Mouse (Mus musculus) cerebellum, adult 2 months (tissue): Measurements from ENCODE around the gene Snx8. TPM values are rescaled to one million over a fixed set of nuclear protein-coding genes. Genes with fewer than 3 reads are reported as not detected.

Experiments
- DNase-seq, 2 experiments: peaks; one replicate each; pipeline ENCODE4 v3.0.0; 2021
- H3K27ac ChIP-seq: fragments of 200-500 bp; 2 replicates; pipeline ENCODE4 v1.5.1; 2012; ENCODE audit warnings: low read length, control low read depth, inconsistent platforms; ENCODE audit not compliant: insufficient read depth
- H3K27me3 ChIP-seq: fragments of 200-500 bp; 2 replicates; pipeline ENCODE4 v1.6.1; 2012; ENCODE audit warnings: inconsistent platforms, mild to moderate bottlenecking, low read length, moderate library complexity; ENCODE audit not compliant: control insufficient read depth, insufficient read depth
- H3K4me1 ChIP-seq: fragments of 200-500 bp; 2 replicates; pipeline ENCODE4 v1.6.1; 2011; ENCODE audit warnings: low read length; ENCODE audit not compliant: control insufficient read depth, insufficient read depth
- H3K4me3 ChIP-seq: fragments of 200-500 bp; replicated peaks from 2 replicates; pipeline ENCODE3; 2011; ENCODE audit warnings: mild to moderate bottlenecking, low read depth, low read length, control low read depth; ENCODE audit not compliant: insufficient read depth
- CTCF ChIP-seq: fragments of 200-500 bp; IDR thresholded peaks from 2 replicates; pipeline ENCODE4 v1.5.1; 2011; ENCODE audit warnings: low read depth, mild to moderate bottlenecking, control low read depth, low read length, moderate library complexity, borderline replicate concordance; ENCODE audit not compliant: insufficient read depth
- POLR2A ChIP-seq: fragments of 200-500 bp; IDR thresholded peaks from 2 replicates; pipeline ENCODE4 v1.6.1; 2011; ENCODE audit warnings: low read length, control low read depth, borderline replicate concordance; ENCODE audit not compliant: insufficient read depth
- WGBS: fragments of 180-500 bp; shearing (Covaris S2); methylation state at CpG from one replicate; pipeline ENCODE4 v1.1.7; 2018; 5-methylcytosine and 5-hydroxymethylcytosine counted together
- polyA plus RNA-seq: library from polyadenylated mRNA; depleted of rRNA; stranded (reverse); fragments of >200 nt; gene quantifications from 2 replicates; pipeline ENCODE4 v1.2.3, GENCODE M21; 2012

Snx8 gene
- polyA plus RNA-seq, 1 experiment, result 15.4 TPM

- H3K27ac ChIP-seq, result no peak overlapping the region
- WGBS, result 67% methylated on average over 4 of the region's 4 CpGs
- no peaks in the 10 kb centered on the region for H3K4me1 ChIP-seq
- no peak for DNase-seq
- TF ChIP-seq CTCF, result no peak
- TF ChIP-seq POLR2A, result no peak
- H3K4me3 ChIP-seq, result no peak overlapping the region
- no peaks in the 10 kb centered on the region for H3K27me3 ChIP-seq
Measured at GRCm38 (mm10) chr5:140414647-140415046, 25.6 kb upstream of the Snx8 start.

GRCm38 (mm10) chr5:140411339-140411738, 22.3 kb upstream of the Snx8 start:
- DNase-seq, result peak; percentile 27 to 44
- H3K4me1 ChIP-seq, result no peaks in the 10 kb centered on the region
- no peaks in the 10 kb centered on the region for H3K27me3 ChIP-seq
- no peak overlapping the region for H3K4me3 ChIP-seq
- 33% methylated on average over 8 of the region's 8 CpGs for WGBS
- H3K27ac ChIP-seq, result no peak overlapping the region
- TF ChIP-seq CTCF, result peak; percentile 56; the same call in 1 of the 2 replicates
- no peak for TF ChIP-seq POLR2A

GRCm38 (mm10) chr5:140408801-140409200, 19.7 kb upstream of the Snx8 start:
- TF ChIP-seq CTCF (no peak), POLR2A (no peak)
- no peak for DNase-seq
- H3K27me3 ChIP-seq, result no peaks in the 10 kb centered on the region
- H3K4me3 ChIP-seq, result no peak overlapping the region
- H3K4me1 ChIP-seq, result no peaks in the 10 kb centered on the region
- H3K27ac ChIP-seq, result no peak overlapping the region

- 65% methylated on average over 6 of the region's 6 CpGs for WGBS
- TF ChIP-seq CTCF (no peak), POLR2A (no peak)
Measured at GRCm38 (mm10) chr5:140406666-140407065, 17.6 kb upstream of the Snx8 start.

GRCm38 (mm10) chr5:140405126-140405525, 16.1 kb upstream of the Snx8 start:
- TF ChIP-seq POLR2A (no peak), CTCF (no peak)
- Histone ChIP-seq H3K27ac (no peak overlapping the region), H3K4me1 (no peaks in the 10 kb centered on the region), H3K4me3 (no peak overlapping the region), H3K27me3 (no peaks in the 10 kb centered on the region)
- no peak for DNase-seq
- 81% methylated on average over 6 of the region's 6 CpGs for WGBS

More at GRCm38 (mm10) chr5:140406666-140407065, 17.6 kb upstream of the Snx8 start:
- no peak overlapping the region for H3K4me3 ChIP-seq
- no peak overlapping the region for H3K27ac ChIP-seq
- DNase-seq, result no peak
- H3K4me1 ChIP-seq, result no peaks in the 10 kb centered on the region
- H3K27me3 ChIP-seq, result no peaks in the 10 kb centered on the region

- H3K4me3 ChIP-seq, result no peak overlapping the region
- H3K4me1 ChIP-seq, result no peaks in the 10 kb centered on the region
- H3K27me3 ChIP-seq, result no peaks in the 10 kb centered on the region
- no peak for TF ChIP-seq POLR2A
- TF ChIP-seq CTCF, result no peak
- WGBS, result 80% methylated on average over 4 of the region's 4 CpGs
- DNase-seq, result no peak
- H3K27ac ChIP-seq, result no peak overlapping the region
Measured at GRCm38 (mm10) chr5:140402640-140403270, 13.7 kb upstream of the Snx8 start.

- Histone ChIP-seq H3K4me1 (no peaks in the 10 kb centered on the region), H3K4me3 (no peak overlapping the region), H3K27ac (no peak overlapping the region), H3K27me3 (no peaks in the 10 kb centered on the region)
- no peak for DNase-seq
- 59% methylated on average over 8 of the region's 8 CpGs for WGBS
- TF ChIP-seq CTCF (peak; percentile 39; the same call in 1 of the 2 replicates), POLR2A (no peak)
Measured at GRCm38 (mm10) chr5:140396166-140396940, 7.3 kb upstream of the Snx8 start.

GRCm38 (mm10) chr5:140392701-140393100, 3.6 kb upstream of the Snx8 start:
- 0 out of 2 replicates have a peak, but pooled peaks cover 2% of the 10 kb centered on the region for H3K4me1 ChIP-seq
- WGBS, result 90% methylated on average over 3 of the region's 3 CpGs
- no peak overlapping the region for H3K27ac ChIP-seq
- TF ChIP-seq CTCF (no peak), POLR2A (no peak)
- no peak for DNase-seq
- no peaks in the 10 kb centered on the region for H3K27me3 ChIP-seq
- H3K4me3 ChIP-seq, result no peak overlapping the region
